Mouse (Mus musculus) lung, adult 2 months (tissue): ENCODE results near the gene Cadm4. TPM values are rescaled to one million over a fixed set of nuclear protein-coding genes. Genes with fewer than 3 reads are reported as not detected.

ENCODE experiments used
- DNase-seq: peaks from one replicate; pipeline ENCODE4 v3.0.0; 2022
- H3K4me1 ChIP-seq: fragments of 200-500 bp; 2 replicates; pipeline ENCODE4 v1.6.1; 2011; ENCODE audit warnings: low read length; ENCODE audit not compliant: control insufficient read depth, insufficient read depth
- H3K4me3 ChIP-seq: fragments of 200-500 bp; replicated peaks from 2 replicates; pipeline ENCODE3; 2011; ENCODE audit warnings: low read depth, mild to moderate bottlenecking, control low read depth, low read length; ENCODE audit errors: extremely low read depth
- CTCF ChIP-seq: fragments of 200-500 bp; IDR thresholded peaks from 2 replicates; pipeline ENCODE4 v1.5.1; 2011; ENCODE audit warnings: mild to moderate bottlenecking, low read length, control low read depth; ENCODE audit not compliant: insufficient read depth
- POLR2A ChIP-seq: fragments of 200-500 bp; IDR thresholded peaks from 2 replicates; pipeline ENCODE4 v1.6.1; 2011; ENCODE audit warnings: low read depth, mild to moderate bottlenecking, control low read depth, low read length, borderline replicate concordance; ENCODE audit errors: extremely low read depth
- WGBS: fragments of 180-500 bp; shearing (Covaris S2); methylation state at CpG from one replicate; pipeline ENCODE4 v1.1.7; 2018; 5-methylcytosine and 5-hydroxymethylcytosine counted together
- polyA plus RNA-seq: library from polyadenylated mRNA; depleted of rRNA; stranded (reverse); fragments of >200 nt; gene quantifications from 2 replicates; pipeline ENCODE4 v1.2.3, GENCODE M21; 2012

The Cadm4 gene
- polyA plus RNA-seq, 1 experiment = 18.6 TPM

DNA sequence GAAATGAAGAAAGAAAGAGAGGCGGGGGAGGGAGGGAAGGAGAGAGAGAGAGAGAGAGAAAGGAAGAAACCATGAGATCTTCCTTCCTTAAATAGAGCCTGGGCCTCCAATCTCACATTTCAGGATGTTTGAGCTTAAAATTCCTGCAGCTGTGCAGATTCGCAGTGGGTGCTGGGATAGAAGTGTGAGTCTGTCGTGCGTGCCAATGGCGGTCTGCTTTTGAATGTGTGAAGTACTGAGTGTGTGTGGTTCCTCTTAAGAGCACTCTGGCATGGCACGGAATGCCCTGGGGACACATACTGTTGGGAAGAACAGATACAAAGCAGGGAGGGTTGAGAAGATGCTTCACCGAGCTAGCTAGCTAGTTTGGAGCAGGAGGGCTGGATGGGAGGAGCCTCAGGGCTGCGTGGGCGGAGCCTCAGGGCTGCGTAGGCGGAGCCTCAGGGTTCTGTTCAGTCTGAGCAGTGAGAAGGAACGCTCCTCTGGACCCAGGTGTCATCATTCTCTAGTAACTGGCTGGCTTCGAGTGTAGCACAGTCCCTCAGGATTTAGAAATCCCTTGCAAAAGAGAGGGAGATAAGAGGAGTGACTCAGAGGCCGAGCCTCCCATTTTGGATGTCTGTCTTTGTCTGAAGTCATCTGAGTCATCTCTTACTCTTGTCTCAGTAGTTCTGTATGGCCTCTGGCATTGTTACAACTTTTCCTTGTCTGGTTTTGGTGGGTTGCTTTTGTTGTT, 32.9 kb upstream of the Cadm4 start:
- no peaks in the 10 kb centered on the region for H3K4me1 ChIP-seq
- no peak for DNase-seq
- H3K4me3 ChIP-seq = no peak overlapping the region
- 47% methylated on average over 14 of the region's 14 CpGs for WGBS
- TF ChIP-seq POLR2A = no peak
- TF ChIP-seq CTCF = no peak

DNA sequence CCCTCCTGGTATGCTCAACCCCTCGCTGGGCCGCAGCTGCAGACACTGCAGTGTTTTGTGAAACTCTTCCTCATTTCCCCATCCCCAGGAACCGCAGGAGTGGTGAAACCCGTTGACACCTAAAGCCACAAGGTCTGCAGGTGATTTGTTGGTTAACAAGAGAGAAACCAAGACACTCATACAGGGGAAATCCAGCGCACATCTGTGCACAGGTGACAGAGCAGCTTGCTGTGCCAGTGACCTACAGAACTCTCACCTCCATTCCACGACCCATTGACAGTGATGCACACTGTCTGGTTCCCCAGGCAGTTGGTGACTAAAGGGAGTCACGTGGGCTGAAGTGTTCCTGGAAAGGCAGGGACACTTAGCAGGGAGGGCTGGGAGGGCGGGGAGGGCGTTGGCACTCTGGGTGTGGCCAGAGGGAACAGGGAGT, 31.2 kb upstream of the Cadm4 start:
- Histone ChIP-seq H3K4me3 (no peak overlapping the region), H3K4me1 (no peaks in the 10 kb centered on the region)
- WGBS = 60% methylated on average over 9 of the region's 9 CpGs
- no peak for TF ChIP-seq CTCF
- TF ChIP-seq POLR2A = no peak
- no peak for DNase-seq

DNA sequence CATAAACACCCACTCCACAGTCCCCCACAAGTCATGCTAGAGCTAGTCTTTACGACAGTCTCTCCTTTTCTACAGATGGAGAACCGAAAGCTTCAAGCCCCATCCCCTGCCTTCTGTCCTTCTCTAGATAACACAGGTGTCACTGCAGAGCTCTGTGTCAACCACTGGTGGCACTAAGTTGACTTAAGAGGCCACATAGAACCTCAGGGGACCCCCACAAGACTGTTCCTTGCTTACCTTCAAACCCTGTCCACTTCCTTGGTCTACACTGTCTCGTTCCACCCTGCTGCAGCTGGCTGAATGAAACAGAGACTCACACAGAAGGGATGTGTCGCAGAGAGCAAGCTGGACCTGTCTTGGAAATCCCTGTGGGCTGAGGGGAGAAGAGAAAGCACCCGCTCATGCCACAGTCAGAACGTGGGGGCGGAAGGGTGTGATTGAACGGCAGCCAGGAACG, 29.9 kb upstream of the Cadm4 start, which contains the start of gene Irgc1:
Irgc1 (minus strand) TSS at position 443 of the 457 bp plus-strand sequence.
- no peak for DNase-seq
- no peak within 1 kb of the TSS for H3K4me3 ChIP-seq
- 57% methylated on average over 9 of the region's 9 CpGs for WGBS
- TF ChIP-seq CTCF (no peak), POLR2A (no peak)
- H3K4me1 ChIP-seq = no peaks in the 10 kb centered on the region

DNA sequence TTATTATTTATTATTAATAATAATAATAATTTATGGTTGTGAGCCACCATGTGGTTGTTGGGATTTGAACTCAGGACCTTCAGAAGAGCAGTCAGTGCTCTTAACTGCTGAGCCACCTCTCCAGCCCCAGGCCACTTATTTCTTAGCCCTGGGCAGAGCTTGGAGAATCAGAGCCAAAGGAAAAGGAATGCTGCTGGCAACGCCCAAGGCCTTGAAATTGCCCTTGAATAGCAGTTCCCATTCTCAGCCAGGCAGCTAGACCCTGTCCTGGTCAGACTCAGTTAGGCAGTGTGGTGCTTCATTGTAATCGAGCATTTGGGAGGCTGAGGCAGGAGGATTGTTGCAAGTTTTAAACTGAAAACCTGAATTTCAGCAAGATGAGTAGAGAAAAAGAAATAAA, 27.6 kb upstream of the Cadm4 start:
- TF ChIP-seq POLR2A (no peak), CTCF (no peak)
- WGBS = 76% methylated on average over 2 of the region's 2 CpGs
- H3K4me1 ChIP-seq = peaks cover 6% of the 10 kb centered on the region
- H3K4me3 ChIP-seq = no peak overlapping the region
- DNase-seq = no peak

DNA sequence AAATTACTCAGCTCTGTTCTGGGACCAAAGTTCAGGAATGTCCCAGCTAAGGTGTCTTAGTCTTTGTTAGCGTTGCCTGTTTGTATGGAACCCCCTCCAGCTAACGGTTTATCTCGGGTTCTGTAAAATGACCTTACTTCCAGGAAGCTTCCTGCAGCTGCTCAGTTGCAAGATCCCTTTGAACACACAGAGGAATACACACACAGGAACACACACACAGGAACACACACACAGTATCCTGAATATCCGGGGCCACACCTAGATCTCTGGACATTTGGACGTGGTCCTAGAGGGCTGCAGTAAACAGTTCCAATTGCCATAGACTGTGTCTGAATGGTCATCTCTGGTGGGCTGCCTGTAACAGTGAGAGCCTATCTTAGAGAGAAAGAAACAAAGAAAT, 26.1 kb upstream of the Cadm4 start:
- Histone ChIP-seq H3K4me1 (peaks cover 15% of the 10 kb centered on the region), H3K4me3 (no peak overlapping the region)
- 46% methylated on average over 5 of the region's 5 CpGs for WGBS
- no peak for DNase-seq
- TF ChIP-seq POLR2A (no peak), CTCF (no peak)

DNA sequence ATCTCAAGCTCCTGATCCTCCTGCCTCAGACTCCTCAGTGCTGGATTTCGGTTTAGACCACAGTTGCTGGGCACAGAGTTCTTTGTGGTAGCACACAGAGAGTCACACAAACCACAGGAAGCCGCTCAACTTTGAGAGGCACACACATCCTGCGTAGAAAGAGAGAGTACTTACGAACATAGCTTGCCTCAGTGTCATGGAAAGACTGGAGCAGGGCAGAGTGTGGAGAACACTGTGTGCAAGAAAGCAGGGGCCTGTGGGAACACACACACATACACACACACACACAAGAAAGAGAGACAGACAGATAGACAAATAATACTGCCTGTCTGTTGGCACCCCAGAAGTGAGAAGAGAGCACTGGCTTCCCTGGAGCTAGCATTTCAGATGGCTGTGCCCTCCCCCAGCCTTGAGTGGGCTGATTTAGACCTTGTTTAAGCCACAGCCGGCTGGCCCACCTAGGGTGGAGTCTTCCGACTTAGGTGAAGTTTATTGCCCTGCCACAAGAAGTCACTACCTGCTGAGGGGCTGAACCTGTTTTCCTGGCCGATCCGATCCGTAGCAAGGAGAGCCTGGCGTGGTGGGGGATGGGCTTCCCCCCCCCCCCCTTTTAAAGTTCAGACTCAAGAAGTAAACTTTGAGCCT, 24.0 kb upstream of the Cadm4 start:
- TF ChIP-seq POLR2A (no peak), CTCF (no peak)
- WGBS = 45% methylated on average over 10 of the region's 10 CpGs
- Histone ChIP-seq H3K4me1 (peaks cover 25% of the 10 kb centered on the region), H3K4me3 (no peak overlapping the region)
- DNase-seq = no peak

DNA sequence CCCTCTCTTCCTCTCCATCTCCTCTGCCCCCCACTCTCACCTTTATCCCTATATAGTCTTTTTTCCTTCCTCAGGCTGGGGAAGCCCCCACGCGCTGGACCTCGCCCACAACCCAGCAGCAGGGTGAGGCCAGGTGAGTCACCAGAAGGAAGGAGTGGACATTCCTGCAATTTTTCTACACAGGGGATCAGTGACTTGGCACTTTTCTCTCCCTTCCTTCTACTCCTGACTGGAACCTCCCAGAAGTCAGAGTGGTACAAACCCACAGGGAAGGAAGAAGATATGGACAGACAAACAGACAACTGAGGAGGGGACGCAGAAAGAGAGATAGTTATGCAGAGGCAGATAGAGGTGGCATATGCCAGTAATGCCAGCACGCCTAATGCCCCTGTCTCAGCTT, 22.4 kb upstream of the Cadm4 start:
- 67% methylated on average over 5 of the region's 5 CpGs for WGBS
- peak overlapping the region; percentile 23 for H3K4me3 ChIP-seq
- TF ChIP-seq CTCF (no peak), POLR2A (no peak; the same call in 1 of the 2 replicates)

DNA sequence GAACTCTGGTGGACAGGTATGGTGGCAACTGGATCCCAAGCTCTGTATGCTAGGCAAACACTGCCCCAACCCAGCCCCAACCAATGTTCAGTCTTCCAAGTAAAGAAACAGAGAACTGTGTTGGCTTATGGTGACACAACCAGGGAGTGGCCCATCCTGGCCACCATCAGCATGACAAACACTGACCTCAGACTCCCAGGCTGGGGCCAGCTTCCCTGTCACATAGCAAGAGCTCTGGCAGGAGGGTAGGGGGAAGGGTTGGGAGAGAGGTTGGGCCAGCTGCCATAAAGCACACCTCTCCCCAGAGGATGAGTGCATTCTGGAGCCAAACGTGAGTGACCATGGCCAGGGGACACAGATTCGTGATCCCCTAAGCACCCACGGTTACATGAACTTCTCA, 22.0 kb upstream of the Cadm4 start:
- DNase-seq = peak; percentile 62
- no peak overlapping the region for H3K4me3 ChIP-seq
- TF ChIP-seq POLR2A (no peak), CTCF (no peak)
- 31% methylated on average over 3 of the region's 3 CpGs for WGBS
- peaks cover 25% of the 10 kb centered on the region for H3K4me1 ChIP-seq

More for the DNA sequence above, 22.4 kb upstream of the Cadm4 start:
- no peak for DNase-seq
- peaks cover 25% of the 10 kb centered on the region for H3K4me1 ChIP-seq

DNA sequence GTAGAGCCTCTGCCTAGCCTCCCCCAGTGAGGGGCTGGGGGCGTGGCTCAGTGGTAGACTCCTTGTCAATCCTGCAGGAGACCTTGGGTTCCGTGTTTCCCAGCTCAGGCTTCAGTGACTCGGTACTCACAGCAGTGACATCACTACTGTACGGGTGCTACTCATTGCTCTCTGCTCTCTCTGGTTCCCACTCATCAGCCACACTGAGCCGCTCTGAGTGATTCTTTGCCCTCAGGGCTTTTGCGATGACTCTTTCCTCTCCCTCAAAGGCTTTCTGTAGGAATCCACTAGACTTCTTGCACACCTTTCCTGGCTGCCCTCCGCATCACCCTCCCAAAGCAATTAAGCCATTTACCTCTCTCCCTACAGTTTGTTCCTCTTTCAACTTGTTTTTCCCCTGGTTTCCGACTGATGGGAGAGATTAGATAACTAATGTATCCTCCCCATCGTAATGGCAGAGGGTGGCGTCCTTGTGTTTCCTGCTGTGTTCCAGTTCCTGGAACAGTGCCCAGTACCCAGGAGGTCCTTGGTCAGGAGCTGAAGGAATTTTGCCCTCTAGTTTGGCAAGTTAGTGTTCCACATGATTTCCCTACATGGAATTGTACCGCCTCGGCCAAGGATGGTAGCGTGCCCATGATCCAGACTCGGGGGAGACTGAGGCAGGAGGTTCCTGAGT, 20.3 kb upstream of the Cadm4 start:
- peak; percentile 47 for DNase-seq
- H3K4me3 ChIP-seq = peak overlapping the region; percentile 7
- TF ChIP-seq POLR2A = no peak
- TF ChIP-seq CTCF = no peak
- WGBS = 19% methylated on average over 14 of the region's 14 CpGs
- peaks cover 25% of the 10 kb centered on the region for H3K4me1 ChIP-seq
